Mouse (Mus musculus) kidney, embryonic 15.5 days (tissue): ENCODE measurements around the gene Disc1. TPM values are rescaled to one million over a fixed set of nuclear protein-coding genes. Genes with fewer than 3 reads are reported as not detected.

Experiments
- ATAC-seq: fragments of 200-750 bp; cut with Nextera tagmentation; replicated peaks from 2 replicates; pipeline ENCODE4 v1.8.0; 2017; ENCODE audit warnings: moderate TSS enrichment; ENCODE audit not compliant: low FRiP score
- H3K27ac ChIP-seq: fragments of 300-500 bp; sonication (generic); 2 replicates; pipeline ENCODE4 v1.5.1; 2015; ENCODE audit warnings: mild to moderate bottlenecking, inconsistent platforms
- H3K27me3 ChIP-seq: fragments of 300-500 bp; sonication (generic); 2 replicates; pipeline ENCODE4 v1.6.1; 2015; ENCODE audit warnings: inconsistent platforms
- H3K36me3 ChIP-seq: fragments of 300-500 bp; sonication (generic); 2 replicates; pipeline ENCODE4 v1.6.1; 2015; ENCODE audit warnings: inconsistent platforms
- H3K4me1 ChIP-seq: fragments of 300-500 bp; sonication (generic); 2 replicates; pipeline ENCODE4 v1.6.1; 2015; ENCODE audit warnings: inconsistent platforms
- H3K4me2 ChIP-seq: fragments of 300-500 bp; sonication (generic); 2 replicates; pipeline ENCODE4 v1.6.1; 2015; ENCODE audit warnings: moderate library complexity, mild to moderate bottlenecking, inconsistent platforms
- H3K4me3 ChIP-seq: fragments of 300-500 bp; sonication (generic); replicated peaks from 2 replicates; pipeline ENCODE4 v1.5.1; 2015; ENCODE audit warnings: mild to moderate bottlenecking, inconsistent platforms
- H3K9ac ChIP-seq: fragments of 300-500 bp; sonication (generic); 2 replicates; pipeline ENCODE4 v1.6.1; 2015; ENCODE audit warnings: mild to moderate bottlenecking, inconsistent platforms
- H3K9me3 ChIP-seq: fragments of 300-500 bp; sonication (generic); replicated peaks from 2 replicates; pipeline ENCODE4 v1.6.1; 2016; ENCODE audit warnings: inconsistent platforms
- WGBS: fragments of 180-500 bp; shearing (Covaris S2); methylation state at CpG from one replicate; pipeline ENCODE4 v1.1.7; 2015; ENCODE audit warnings: mixed read lengths; 5-methylcytosine and 5-hydroxymethylcytosine counted together
- microRNA-seq: library from miRNA; unstranded; fragments of <30 nt; microRNA quantifications from one replicate; pipeline ENCODE4, GENCODE M21; 2016
- polyA plus RNA-seq: library from polyadenylated mRNA; unstranded; fragments of >200 nt; fragmentation: Nextera tagmentation; extraction: Ambion mirVana; gene quantifications from 2 replicates; pipeline ENCODE4 v1.2.1, GENCODE M21; 2015

Gene Disc1
- polyA plus RNA-seq, 1 experiment from 2014 or later = 3.6 TPM

GRCm38 (mm10) chr8:125306665-125307064 is 252.7 kb downstream of the Disc1 start:
- Histone ChIP-seq H3K9ac (no peak overlapping the region), H3K4me1 (peaks cover 38% of the 10 kb centered on the region), H3K27me3 (no peaks in the 10 kb centered on the region), H3K4me2 (no peak overlapping the region), H3K27ac (no peak overlapping the region), H3K36me3 (no peaks in the 10 kb centered on the region), H3K4me3 (no peak overlapping the region), H3K9me3 (peaks cover 4% of the 10 kb centered on the region; the same call in 1 of the 2 replicates)
- WGBS = 52% methylated on average over 10 of the region's 10 CpGs
- ATAC-seq = no peak

DNA sequence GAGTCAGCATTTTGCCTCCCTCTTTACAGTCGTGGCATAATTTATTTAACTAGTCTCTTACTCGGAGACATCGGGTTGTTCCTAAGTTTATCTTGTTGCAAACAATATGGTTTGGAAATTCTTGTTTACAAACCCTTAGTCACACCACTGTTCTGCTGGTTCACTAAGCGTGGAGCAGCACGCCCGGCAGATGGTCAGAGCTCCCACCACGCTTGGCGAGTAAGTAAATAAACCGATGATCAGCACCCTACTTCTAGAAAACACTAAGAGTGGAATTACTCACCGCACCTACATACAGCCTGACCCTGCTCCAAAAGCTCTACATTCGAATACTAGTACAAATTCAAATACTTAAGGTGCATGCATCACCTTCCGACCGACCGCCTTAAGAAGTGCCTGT is 256.0 kb downstream of the Disc1 start:
- no peaks in the 10 kb centered on the region for H3K36me3 ChIP-seq
- 59% methylated on average over 14 of the region's 14 CpGs for WGBS
- peaks cover 36% of the 10 kb centered on the region for H3K4me1 ChIP-seq
- H3K9ac ChIP-seq = no peak overlapping the region
- 0 out of 2 replicates have a peak overlapping the region, but pooled peaks have one; percentile 28 for H3K27ac ChIP-seq
- H3K9me3 ChIP-seq = peaks cover 2% of the 10 kb centered on the region; the same call in 1 of the 2 replicates
- ATAC-seq = no peak
- H3K4me3 ChIP-seq = no peak overlapping the region
- no peak overlapping the region for H3K4me2 ChIP-seq
- no peaks in the 10 kb centered on the region for H3K27me3 ChIP-seq

Small RNA genes within 50 kb of the gene (microRNA-seq; reads per million reads assigned to microRNA genes)
- not detected for gene Gm22197

Other genes with a start within 250 kb of the Disc1 start
- gene Gnpat, start 191.2 kb upstream of the Disc1 start, polyA plus RNA-seq = 101 and 114 TPM in 2 replicates
- gene 2810004N23Rik, start 191.1 kb upstream of the Disc1 start, polyA plus RNA-seq = 52.7 and 53.3 TPM in 2 replicates
- 7.6 and 9.0 TPM in 2 replicates for gene Exoc8, start 156.5 kb upstream of the Disc1 start, polyA plus RNA-seq
- 9.7 and 10.2 TPM in 2 replicates for gene Sprtn, start 156.3 kb upstream of the Disc1 start, polyA plus RNA-seq
- gene Egln1, start 104.9 kb upstream of the Disc1 start, polyA plus RNA-seq = 10.9 and 11.1 TPM in 2 replicates
- gene Tsnax, start 41.2 kb upstream of the Disc1 start, polyA plus RNA-seq = 118 and 119 TPM in 2 replicates